Comparison of ENCODE assay signal across 28 mouse cellular contexts in genomic region chr5:135408114-135408513, GRCm38 (mm10). TPM values are rescaled to one million over a fixed set of nuclear protein-coding genes. Genes with fewer than 3 reads are reported as not detected.
DNase-seq lines count a peak whose midpoint lies in the region; TF ChIP-seq lines count a peak whose summit lies in the region.
"Had no signal": no experiment of that assay in that cellular context is flagged by ENCODE, and none has a peak within 500 bp of the region (broad histone marks: within the 10 kb centered on the region; RNA-seq: fewer than 3 reads in every experiment).

No protein-coding gene starts in this region.

- H3K4me1 ChIP-seq in thymus, adult 2 months (replicated peaks; ENCODE audit: control insufficient read depth, insufficient read depth, low read length), result peaks cover 6% of the 10 kb centered on the region; the same call in 1 of the 2 replicates
- H3K4me1 ChIP-seq: embryonic facial prominence, embryonic 15.5 days had no signal

- TF ChIP-seq CTCF in thymus, adult 2 months (IDR thresholded peaks at IDR 0.05; ENCODE audit: borderline replicate concordance, control insufficient read depth, extremely low read depth, insufficient read depth, low read length, poor library complexity), result no peak

- H3K27me3 ChIP-seq in thymus, adult 2 months (ENCODE audit: control insufficient read depth, insufficient read depth, low read length), result no peaks in the 10 kb centered on the region
- H3K27me3 ChIP-seq: embryonic facial prominence, embryonic 13.5 days; embryonic facial prominence, embryonic 15.5 days; forebrain, embryonic 12.5 days had no signal

- WGBS in thymus, adult 2 months, result 74% methylated on average over 4 of the region's 4 CpGs

- no peak for TF ChIP-seq POLR2A in thymus, adult 2 months (IDR thresholded peaks at IDR 0.05; ENCODE audit: control insufficient read depth, extremely low read depth, insufficient read depth, low read length, poor library complexity)

- H3K27ac ChIP-seq in thymus, adult 2 months (ENCODE audit: control insufficient read depth, insufficient read depth, low read length), result no peak overlapping the region
- H3K27ac ChIP-seq: embryonic facial prominence, embryonic 13.5 days; embryonic facial prominence, embryonic 15.5 days; forebrain, embryonic 10.5 days; forebrain, embryonic 12.5 days had no signal

- H3K4me3 ChIP-seq in thymus, adult 2 months (ENCODE audit: control insufficient read depth, insufficient read depth, low read length), result no peak overlapping the region
- H3K4me3 ChIP-seq: embryonic facial prominence, embryonic 13.5 days; embryonic facial prominence, embryonic 15.5 days; erythroblast, embryonic 14.5 days; forebrain, embryonic 10.5 days; forebrain, embryonic 12.5 days had no signal

- DNase-seq in thymus, postnatal 10 days (ENCODE audit: low spot score in 2 of 2), result peak; percentile 20 to 30
- DNase-seq in thymus, adult 2 months, result no peak
- DNase-seq in thymus, postnatal 14 days, result peak; percentile 50
- peak; percentile 42 for DNase-seq in thymus, postnatal 4 days
- DNase-seq in gastrocnemius, postnatal 4 days (ENCODE audit: low spot score in 2 of 2), result no peak
- no peak for DNase-seq in lung, postnatal 4 days
- DNase-seq: adrenal gland, adult 2 months; adrenal gland, postnatal 10 days; adrenal gland, postnatal 25 days; cerebellum, adult 11 months; cerebellum, adult 18-20 months; cerebellum, adult 8-10 months; cerebellum, adult 9-11 months; cerebellum, postnatal 14 days; cerebellum, postnatal 36 days; embryo, embryonic 11 days had no signal

- no peaks in the 10 kb centered on the region for H3K36me3 ChIP-seq in thymus, adult 2 months (ENCODE audit: control insufficient read depth, insufficient read depth, low read length)

RNA-seq across cellular contexts. Expression of gene Pom121, which starts 13.8 kb away (rescaled TPM):
- 50.3 and 78.1 TPM in 2 replicates for polyA plus RNA-seq in thymus, adult 2 months (2012; rRNA removed)
- total RNA-seq in gastrocnemius, postnatal 4 days (2021), result 10 to 100 TPM; 22.1 to 23.6 TPM

RNA-seq across cellular contexts. Expression of gene Nsun5, which starts 38.4 kb away (rescaled TPM):
- polyA plus RNA-seq in thymus, adult 2 months (2012; rRNA removed), result 65.6 and 74.4 TPM in 2 replicates
- total RNA-seq in gastrocnemius, postnatal 4 days (2021), result 10 to 100 TPM; 12.4 to 14.2 TPM

RNA-seq across cellular contexts. Expression of gene Trim50, which starts 55.0 kb away (rescaled TPM):
- not detected in 2 replicates for polyA plus RNA-seq in thymus, adult 2 months (2012; rRNA removed)
- total RNA-seq in gastrocnemius, postnatal 4 days (2021), result not detected
- total RNA-seq: adrenal gland, adult 2 months; adrenal gland, postnatal 10 days; adrenal gland, postnatal 25 days; common myeloid progenitor, adult 5-6 weeks; ES-E14; MEL had no signal
- polyA plus RNA-seq: adrenal gland, adult 2 months; brain, embryonic 14.5 days; C2C12; embryonic facial prominence, embryonic 11.5 days; embryonic facial prominence, embryonic 15.5 days; erythroblast, embryonic 14.5 days; forebrain, embryonic 10.5 days; forebrain, embryonic 12.5 days; forebrain, embryonic 14.5 days had no signal

RNA-seq across cellular contexts. Expression of gene Fkbp6, which starts 58.3 kb away (rescaled TPM):
- polyA plus RNA-seq in thymus, adult 2 months (2012; rRNA removed), result 0.10 TPM in 1 of 2 replicates, not detected in the other
- under 1 TPM; 0.32 to 0.36 TPM for total RNA-seq in gastrocnemius, postnatal 4 days (2021)
- total RNA-seq: adrenal gland, adult 2 months; common myeloid progenitor, adult 5-6 weeks had no signal
- polyA plus RNA-seq: adrenal gland, adult 2 months; C2C12; embryonic facial prominence, embryonic 11.5 days; embryonic facial prominence, embryonic 13.5 days; embryonic facial prominence, embryonic 15.5 days; erythroblast, embryonic 14.5 days; forebrain, embryonic 14.5 days had no signal

Comparison
In these comparisons a context has a peak if more than half of its experiments do, and no peak if none do; other contexts are left out.
1. DNase-seq: peak in thymus, postnatal 10 days (2 of 2), thymus, postnatal 14 days (single experiment) and thymus, postnatal 4 days (single experiment); none in thymus, adult 2 months (single experiment), gastrocnemius, postnatal 4 days (0 of 2) and lung, postnatal 4 days (0 of 2).